Mouse (Mus musculus): ENCODE data around the gene Rgl2. TPM values are rescaled to one million over a fixed set of nuclear protein-coding genes. Genes with fewer than 3 reads are reported as not detected.
A peak's percentile ranks its signal among the peaks of the same experiment; 100 is the strongest.

Gene Rgl2
- polyA plus RNA-seq, 1 experiment from 2014 or later, result 64.4 TPM

DNA sequence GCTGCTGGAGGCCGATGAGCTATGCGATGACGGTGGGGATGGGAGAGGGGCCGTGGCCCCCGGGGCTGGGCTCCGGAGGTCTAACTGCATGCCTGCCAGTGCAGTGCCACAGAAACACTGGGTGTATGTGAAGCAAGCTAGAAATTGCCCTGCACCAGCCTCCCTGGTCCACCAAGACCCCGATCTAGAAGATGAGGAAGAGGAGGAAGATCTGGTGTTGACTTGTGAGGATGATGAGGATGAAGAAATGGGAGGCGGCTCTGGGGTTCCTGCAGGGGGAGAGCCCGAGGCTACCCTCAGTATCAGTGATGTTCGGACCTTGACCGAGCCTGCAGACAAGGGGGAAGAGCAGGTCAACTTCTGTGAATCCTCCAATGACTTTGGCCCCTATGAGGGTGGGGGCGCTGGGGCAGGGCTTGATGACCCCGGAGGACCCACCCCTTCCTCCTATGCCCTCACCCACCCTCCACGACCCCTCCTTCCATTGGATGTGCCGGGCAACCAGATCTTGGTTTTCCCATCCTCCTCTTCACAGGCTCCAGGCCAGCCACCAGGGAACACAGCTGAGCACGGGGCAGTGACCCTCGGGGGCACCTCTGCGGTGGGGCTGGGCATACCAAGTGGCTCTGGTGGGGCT is 11.6 kb upstream of the Rgl2 start:
- Histone ChIP-seq H3K9me3 (replicated peaks) (no peaks in the 10 kb centered on the region), H3K27me3 (no peaks in the 10 kb centered on the region), H3K9ac (no peak overlapping the region), H3K4me2 (replicated peaks) (no peak overlapping the region), H3K27ac (replicated peaks) (no peak overlapping the region), H3K4me1 (peaks cover 34% of the 10 kb centered on the region), H3K36me3 (peaks cover 29% of the 10 kb centered on the region), H3K4me3 (replicated peaks) (0 out of 2 replicates have a peak overlapping the region, but pooled peaks have one; percentile 66)
- WGBS, result 80% methylated on average over 18 of the region's 18 CpGs
- ATAC-seq (ENCODE audit: insufficient number of reproducible peaks, low FRiP score, low TSS enrichment, low read depth), result no peak

DNA sequence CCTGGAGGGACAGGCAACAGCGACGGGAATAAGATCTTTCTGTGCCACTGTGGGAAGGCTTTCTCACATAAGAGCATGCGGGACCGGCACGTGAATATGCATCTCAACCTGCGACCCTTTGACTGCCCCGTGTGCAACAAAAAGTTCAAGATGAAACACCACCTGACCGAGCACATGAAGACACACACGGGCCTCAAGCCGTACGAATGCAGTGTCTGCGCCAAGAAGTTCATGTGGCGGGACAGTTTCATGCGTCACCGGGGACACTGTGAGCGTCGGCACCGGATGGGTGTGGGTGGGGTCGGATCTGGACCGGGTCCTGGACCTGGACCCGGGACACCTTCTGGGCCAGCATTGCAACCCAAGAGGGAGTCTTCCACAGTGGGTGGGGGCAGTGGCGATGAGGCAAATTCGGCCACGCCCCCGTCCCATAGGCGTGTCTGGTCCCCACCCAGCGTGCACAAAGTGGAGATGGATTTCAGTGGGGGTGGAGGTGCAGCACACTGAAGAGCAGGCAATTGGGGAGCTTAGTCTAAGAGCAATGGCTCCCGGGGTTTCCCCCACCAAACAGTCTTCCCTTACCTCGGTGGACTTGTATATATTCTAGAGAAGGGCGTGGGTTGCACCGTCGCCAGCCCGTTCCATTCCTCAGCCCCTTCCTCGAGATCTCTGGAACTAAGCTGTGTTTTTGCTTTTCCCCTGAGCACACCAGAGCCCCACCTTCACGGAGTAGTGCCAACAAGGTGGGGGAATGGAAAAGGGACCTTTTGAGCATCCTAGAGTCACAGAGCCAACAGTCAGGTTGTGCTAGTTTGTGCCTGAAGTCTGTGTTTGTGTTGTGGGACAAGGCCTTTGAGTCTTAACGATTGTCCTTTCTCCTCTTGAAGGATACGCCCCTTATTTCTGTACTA is 10.8 kb upstream of the Rgl2 start:
- Histone ChIP-seq H3K27me3 (no peaks in the 10 kb centered on the region), H3K4me3 (replicated peaks) (peak overlapping the region; percentile 66), H3K4me2 (replicated peaks) (peak overlapping the region; percentile 90), H3K9ac (no peak overlapping the region), H3K4me1 (peaks cover 34% of the 10 kb centered on the region), H3K9me3 (replicated peaks) (no peaks in the 10 kb centered on the region), H3K36me3 (peaks cover 23% of the 10 kb centered on the region), H3K27ac (replicated peaks) (peak overlapping the region; percentile 76)
- ATAC-seq (ENCODE audit: insufficient number of reproducible peaks, low FRiP score, low TSS enrichment, low read depth), result no peak
- WGBS, result 54% methylated on average over 37 of the region's 37 CpGs

DNA sequence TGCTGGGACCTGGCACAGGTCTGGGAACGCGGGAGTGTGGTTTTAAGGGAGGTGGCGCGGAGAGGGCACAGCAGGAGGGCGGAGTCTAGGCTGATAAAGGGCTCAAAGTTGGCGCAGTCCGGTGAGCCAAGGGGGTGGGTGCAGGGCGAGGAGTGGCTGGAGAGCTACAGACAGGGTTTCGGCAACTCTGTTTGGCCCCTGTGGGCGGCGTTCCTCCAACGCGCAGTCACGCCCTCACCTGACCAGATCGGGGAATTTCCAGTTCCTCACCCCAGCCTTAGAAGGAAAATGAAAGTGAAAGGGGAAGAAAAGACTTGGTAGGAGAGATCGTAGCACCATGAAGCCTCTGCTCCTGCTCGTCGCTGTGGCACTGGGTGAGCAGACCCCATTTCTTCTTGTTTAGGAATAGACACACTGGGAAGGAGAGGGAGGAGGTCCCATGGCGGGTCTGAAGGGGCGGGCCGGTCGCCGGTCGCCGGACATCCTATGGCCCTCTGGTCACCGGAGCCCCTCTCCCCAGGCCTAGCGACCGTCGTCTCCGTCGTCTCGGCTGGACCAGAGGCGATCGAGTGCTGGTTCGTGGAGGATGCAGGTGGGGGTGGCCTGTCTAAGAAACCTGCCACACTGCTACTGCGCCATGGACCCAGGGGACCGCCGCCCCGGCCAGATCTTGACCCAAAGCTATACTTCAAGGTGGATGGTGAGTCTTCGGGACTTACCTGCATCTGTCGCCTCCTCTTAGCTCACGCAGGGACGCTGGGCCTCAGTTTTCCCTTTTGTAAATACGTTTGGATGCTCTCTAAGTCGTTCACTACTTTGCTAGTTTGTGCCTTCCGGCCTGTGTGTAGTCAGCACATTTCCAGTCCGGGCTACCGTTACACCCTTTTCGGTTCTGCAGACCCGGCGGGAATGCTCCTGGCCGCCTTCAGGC is 9.7 kb upstream of the Rgl2 start:
- H3K4me3 ChIP-seq (replicated peaks), result peak overlapping the region; percentile 66
- under 1% methylated on average over 52 of the region's 52 CpGs for WGBS
- no peaks in the 10 kb centered on the region for H3K9me3 ChIP-seq (replicated peaks)
- peak overlapping the region; percentile 39 for H3K9ac ChIP-seq
- H3K4me2 ChIP-seq (replicated peaks), result peak overlapping the region; percentile 90
- ATAC-seq (ENCODE audit: insufficient number of reproducible peaks, low FRiP score, low TSS enrichment, low read depth), result no peak
- peaks cover 15% of the 10 kb centered on the region; the same call in 1 of the 2 replicates for H3K36me3 ChIP-seq
- peaks cover 33% of the 10 kb centered on the region for H3K4me1 ChIP-seq
- H3K27ac ChIP-seq (replicated peaks), result peak overlapping the region; percentile 76
- no peaks in the 10 kb centered on the region for H3K27me3 ChIP-seq

GRCm38 (mm10) chr17:33920282-33921097 is 8.9 kb upstream of the Rgl2 start:
- Histone ChIP-seq H3K4me1 (peaks cover 24% of the 10 kb centered on the region), H3K36me3 (peaks cover 10% of the 10 kb centered on the region; the same call in 1 of the 2 replicates), H3K4me2 (replicated peaks) (peak overlapping the region; percentile 90), H3K27ac (replicated peaks) (peak overlapping the region; percentile 76), H3K9ac (peak overlapping the region; percentile 39), H3K9me3 (replicated peaks) (no peaks in the 10 kb centered on the region), H3K27me3 (no peaks in the 10 kb centered on the region), H3K4me3 (replicated peaks) (peak overlapping the region; percentile 66)
- ATAC-seq (ENCODE audit: insufficient number of reproducible peaks, low FRiP score, low TSS enrichment, low read depth), result peak; percentile 11
- under 1% methylated on average over 36 of the region's 36 CpGs for WGBS

GRCm38 (mm10) chr17:33921361-33921760 is 8.0 kb upstream of the Rgl2 start:
- no peaks in the 10 kb centered on the region for H3K27me3 ChIP-seq
- 79% methylated on average over 7 of the region's 7 CpGs for WGBS
- H3K9me3 ChIP-seq (replicated peaks), result no peaks in the 10 kb centered on the region
- H3K4me2 ChIP-seq (replicated peaks), result no peak overlapping the region
- no peak overlapping the region for H3K9ac ChIP-seq
- H3K4me1 ChIP-seq, result peaks cover 22% of the 10 kb centered on the region
- H3K36me3 ChIP-seq, result peaks cover 10% of the 10 kb centered on the region; the same call in 1 of the 2 replicates
- H3K4me3 ChIP-seq (replicated peaks), result 0 out of 2 replicates have a peak overlapping the region, but pooled peaks have one; percentile 66
- ATAC-seq (ENCODE audit: insufficient number of reproducible peaks, low FRiP score, low TSS enrichment, low read depth), result no peak
- H3K27ac ChIP-seq (replicated peaks), result no peak overlapping the region

DNA sequence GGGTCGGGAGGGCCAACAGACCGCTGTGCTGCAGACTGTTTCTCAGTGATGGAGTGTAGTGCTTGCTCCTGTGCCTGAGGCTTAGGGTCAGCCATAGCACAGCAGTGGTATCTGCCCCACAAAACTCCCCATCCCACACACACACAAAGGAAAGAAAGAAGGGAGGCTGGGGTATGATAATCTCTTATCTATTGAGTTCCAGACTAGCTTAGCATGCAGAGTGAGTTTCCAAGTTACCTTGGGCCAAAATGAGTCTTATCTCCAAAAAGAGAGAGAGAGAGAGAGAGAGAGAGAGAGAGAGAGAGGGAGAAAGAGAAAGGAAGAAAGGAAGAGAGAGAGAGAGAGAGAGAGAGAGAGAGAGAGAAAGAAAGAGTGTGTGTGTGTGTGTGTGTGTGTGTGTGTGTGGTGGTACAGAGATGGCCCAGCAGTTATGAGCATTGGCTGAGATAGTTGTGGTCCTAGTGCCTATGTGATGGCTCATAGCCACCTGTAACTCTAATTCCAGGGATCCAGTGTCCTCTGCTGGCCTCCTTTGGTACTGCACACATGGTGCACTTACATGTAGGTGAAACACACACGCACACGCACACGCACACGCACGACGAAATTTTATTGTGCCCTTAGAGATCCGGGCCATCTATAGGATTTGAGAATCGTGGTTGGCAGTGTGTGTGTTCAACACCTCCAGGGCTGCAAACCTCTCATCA is 4.6 kb upstream of the Rgl2 start:
- Histone ChIP-seq H3K36me3 (peaks cover 9% of the 10 kb centered on the region; the same call in 1 of the 2 replicates), H3K27ac (replicated peaks) (no peak overlapping the region), H3K9me3 (replicated peaks) (no peaks in the 10 kb centered on the region), H3K27me3 (no peaks in the 10 kb centered on the region), H3K9ac (no peak overlapping the region), H3K4me3 (replicated peaks) (no peak overlapping the region), H3K4me1 (peaks cover 11% of the 10 kb centered on the region), H3K4me2 (replicated peaks) (no peak overlapping the region)
- no peak for ATAC-seq (ENCODE audit: insufficient number of reproducible peaks, low FRiP score, low TSS enrichment, low read depth)
- 88% methylated on average over 10 of the region's 10 CpGs for WGBS

GRCm38 (mm10) chr17:33925406-33926116 is 3.8 kb upstream of the Rgl2 start:
- Histone ChIP-seq H3K4me1 (peaks cover 14% of the 10 kb centered on the region), H3K4me3 (replicated peaks) (no peak overlapping the region), H3K36me3 (peaks cover 9% of the 10 kb centered on the region; the same call in 1 of the 2 replicates), H3K27me3 (no peaks in the 10 kb centered on the region), H3K4me2 (replicated peaks) (no peak overlapping the region), H3K9me3 (replicated peaks) (no peaks in the 10 kb centered on the region), H3K27ac (replicated peaks) (no peak overlapping the region), H3K9ac (no peak overlapping the region)
- ATAC-seq (ENCODE audit: insufficient number of reproducible peaks, low FRiP score, low TSS enrichment, low read depth), result no peak
- WGBS, result 78% methylated on average over 21 of the region's 21 CpGs

DNA sequence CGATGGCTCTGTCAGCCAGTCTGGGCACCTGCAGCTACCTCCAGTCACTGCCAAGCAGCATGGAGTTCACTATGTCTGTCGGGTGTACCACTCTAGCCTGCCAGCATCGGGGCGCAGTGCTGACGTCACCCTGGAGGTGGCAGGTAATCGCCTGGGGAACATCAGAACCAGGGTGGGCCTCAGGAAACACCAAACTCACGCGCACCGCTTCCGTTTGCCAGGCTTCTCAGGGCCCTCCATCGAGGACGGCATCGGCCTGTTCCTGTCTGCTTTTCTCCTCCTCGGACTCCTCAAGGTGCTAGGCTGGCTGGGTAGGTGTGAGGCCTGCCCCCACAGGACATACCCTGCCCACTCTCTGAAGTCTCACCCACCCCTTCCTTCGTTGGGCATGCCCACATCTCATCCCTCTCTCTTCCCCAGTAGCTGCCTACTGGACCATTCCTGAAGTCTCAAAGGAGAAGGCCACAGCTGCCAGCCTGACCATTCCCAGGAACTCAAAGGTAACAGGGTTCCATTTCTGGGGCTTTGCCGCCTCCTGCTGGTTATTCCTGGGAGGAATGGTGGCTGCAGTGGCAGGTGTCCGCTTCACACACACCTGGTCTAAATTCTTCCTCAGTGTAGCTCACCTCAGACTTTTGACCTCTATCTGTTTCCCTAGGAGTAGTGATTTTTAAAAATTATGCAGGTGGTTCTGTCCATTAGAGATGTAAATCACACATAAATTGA is 3.0 kb upstream of the Rgl2 start:
- H3K4me3 ChIP-seq (replicated peaks), result no peak overlapping the region
- H3K4me2 ChIP-seq (replicated peaks), result no peak overlapping the region
- no peaks in the 10 kb centered on the region for H3K27me3 ChIP-seq
- no peak overlapping the region for H3K9ac ChIP-seq
- no peak overlapping the region for H3K27ac ChIP-seq (replicated peaks)
- 73% methylated on average over 17 of the region's 17 CpGs for WGBS
- H3K36me3 ChIP-seq, result peaks cover 9% of the 10 kb centered on the region; the same call in 1 of the 2 replicates
- peaks cover 22% of the 10 kb centered on the region for H3K4me1 ChIP-seq
- no peak for ATAC-seq (ENCODE audit: insufficient number of reproducible peaks, low FRiP score, low TSS enrichment, low read depth)
- H3K9me3 ChIP-seq (replicated peaks), result no peaks in the 10 kb centered on the region

All from embryonic facial prominence, embryonic 15.5 days (tissue).